Mouse (Mus musculus) CD4-positive helper T cell, adult 2 months (primary cell): Measurements from ENCODE around the gene Prss57.
A peak's percentile ranks its signal among the peaks of the same experiment; 100 is the strongest.

Experiments
- DNase-seq: peaks from one replicate; pipeline ENCODE4 v3.0.0-alpha.2; 2012; ENCODE audit warnings: low read depth, missing footprints, low spot score

The Prss57 gene

DNA sequence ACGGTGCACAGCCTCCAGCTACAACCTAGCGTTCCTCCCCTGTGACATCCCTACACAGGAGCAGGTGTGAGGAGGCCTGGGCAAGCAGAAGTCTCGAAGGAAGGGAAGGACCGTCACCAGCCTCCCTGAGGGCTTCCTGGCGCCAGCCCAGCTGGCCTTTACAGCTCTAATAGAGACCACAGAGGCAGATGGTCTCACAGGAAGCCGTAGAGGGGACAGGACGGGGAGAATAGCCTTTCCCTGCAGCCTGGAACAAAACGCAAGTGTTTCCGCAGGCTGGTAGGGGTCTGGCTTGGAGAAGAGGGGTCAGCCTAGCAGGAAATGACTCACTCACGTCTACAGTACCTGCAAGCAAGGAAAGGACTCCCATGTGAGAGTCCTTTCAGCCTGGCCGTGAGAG, 17.1 kb upstream of the Prss57 start:
- no peak for DNase-seq

DNA sequence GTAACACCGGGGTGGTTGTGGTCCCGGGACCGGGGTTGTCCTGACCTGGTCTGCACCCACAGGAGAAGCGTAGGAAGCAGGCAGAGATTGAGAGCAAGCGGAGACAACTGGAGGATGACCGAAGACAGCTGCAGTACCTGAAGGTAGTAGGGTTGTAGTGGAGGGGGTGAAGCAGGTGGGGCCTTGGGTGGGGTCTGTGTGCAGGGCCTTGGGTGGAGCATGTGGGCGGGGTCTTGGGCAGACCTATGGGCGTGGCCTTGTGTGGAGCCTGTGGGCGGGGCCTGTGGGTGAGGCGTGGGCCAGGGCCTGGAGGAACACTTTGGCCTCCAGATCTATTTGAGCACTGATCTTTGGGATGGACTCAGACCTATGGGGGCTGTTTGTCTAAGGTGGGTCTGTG, 16.2 kb upstream of the Prss57 start:
- DNase-seq: no peak

DNA sequence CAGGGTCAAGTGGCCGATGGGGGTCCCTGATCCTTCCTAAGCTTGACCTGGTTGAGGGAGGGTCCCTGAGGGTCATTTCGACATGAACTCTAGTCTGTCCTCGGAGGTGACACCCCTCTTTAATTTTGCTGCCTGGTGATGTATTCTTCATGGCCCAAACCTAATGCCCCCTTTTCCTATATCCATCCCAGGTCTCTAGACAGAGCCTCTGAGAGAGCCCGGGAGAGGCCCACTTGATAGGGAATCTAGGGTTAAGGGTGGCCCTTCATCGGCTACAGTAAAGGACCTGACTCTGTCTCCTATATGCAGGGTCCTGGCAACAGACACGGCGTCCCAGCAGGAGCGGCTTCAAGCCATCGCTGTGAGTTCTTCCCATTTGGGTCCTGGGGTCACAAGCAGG, 15.6 kb upstream of the Prss57 start:
- DNase-seq: no peak

DNA sequence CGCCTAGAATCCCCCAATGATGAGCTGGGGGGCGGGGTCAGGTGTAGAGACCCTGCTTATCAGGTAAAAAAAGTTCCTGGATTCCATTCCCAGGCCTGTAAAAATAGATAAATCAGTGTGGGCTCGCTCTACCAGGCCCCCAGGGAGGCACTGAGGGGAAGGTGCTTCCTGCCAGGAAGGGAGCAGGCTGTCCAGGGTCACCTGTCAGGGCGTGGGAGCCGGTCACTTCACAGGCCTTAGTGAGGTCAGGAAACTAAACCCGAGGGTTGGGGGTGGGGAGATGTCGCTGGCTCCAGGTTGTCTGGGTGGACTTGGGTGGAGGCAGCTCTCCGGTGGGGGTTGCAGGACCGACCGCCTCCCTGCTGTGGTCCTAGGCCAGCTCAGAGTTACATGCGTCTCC, 14.9 kb upstream of the Prss57 start:
- no peak for DNase-seq

DNA sequence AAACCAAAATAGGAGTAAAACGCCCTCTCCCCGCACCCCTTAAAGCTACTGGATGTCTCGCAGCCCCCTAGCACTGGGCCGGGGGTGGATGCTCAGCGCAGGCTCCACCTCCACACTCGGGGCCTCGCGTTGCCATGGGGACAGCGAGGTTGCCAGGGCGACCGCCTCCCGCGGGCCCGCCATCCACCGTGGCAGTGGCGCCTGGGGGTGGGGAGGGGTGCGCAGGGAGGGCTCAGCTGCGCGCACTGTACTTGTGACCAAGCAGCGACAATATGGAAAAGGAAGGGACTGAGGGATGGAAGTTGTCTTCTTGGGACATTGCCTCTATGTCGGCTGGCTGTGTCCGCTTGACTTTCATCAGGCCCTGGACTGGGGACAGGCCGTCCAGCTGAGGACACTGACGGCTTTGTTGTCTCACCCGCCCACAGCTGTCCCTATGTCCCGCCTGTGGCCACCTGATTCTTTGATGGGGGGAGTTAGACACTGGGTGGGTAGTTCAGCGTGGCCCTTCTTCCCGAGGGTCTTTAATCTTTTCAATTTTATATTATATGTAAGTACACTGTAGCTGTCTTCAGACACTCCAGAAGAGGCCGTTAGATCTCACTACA, 13.1 kb upstream of the Prss57 start:
- no peak for DNase-seq

DNA sequence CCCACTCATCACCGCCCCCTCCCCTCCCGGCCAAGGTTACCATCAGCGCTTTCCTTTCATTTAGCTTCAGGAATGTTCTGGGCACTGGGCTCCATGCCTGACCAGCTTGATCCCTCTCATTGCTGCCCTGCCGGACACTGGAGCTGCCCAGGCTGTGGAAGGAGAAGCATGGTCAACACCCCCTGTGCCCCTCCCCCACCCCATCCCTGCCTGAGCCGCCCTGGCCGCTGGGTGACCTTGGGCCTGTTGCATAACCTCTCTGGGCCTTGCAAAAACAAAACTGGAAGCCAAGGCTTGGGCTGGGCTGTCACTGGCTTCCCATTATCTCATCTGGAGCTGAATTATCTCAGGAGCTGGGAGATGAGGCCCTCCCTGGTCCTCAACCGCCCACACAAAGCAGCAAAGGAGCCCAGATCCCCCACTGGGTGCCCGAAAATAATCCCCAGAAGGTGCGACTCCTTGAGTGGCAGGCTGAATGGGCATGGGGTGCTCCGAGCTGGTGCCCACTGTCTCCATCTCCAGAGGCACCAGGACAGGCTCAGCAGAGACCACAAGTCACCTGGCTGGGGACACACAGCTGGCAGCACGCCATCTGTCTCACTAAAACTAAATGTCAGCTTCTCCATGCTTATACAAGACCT, 11.7 kb upstream of the Prss57 start:
- no peak for DNase-seq

DNA sequence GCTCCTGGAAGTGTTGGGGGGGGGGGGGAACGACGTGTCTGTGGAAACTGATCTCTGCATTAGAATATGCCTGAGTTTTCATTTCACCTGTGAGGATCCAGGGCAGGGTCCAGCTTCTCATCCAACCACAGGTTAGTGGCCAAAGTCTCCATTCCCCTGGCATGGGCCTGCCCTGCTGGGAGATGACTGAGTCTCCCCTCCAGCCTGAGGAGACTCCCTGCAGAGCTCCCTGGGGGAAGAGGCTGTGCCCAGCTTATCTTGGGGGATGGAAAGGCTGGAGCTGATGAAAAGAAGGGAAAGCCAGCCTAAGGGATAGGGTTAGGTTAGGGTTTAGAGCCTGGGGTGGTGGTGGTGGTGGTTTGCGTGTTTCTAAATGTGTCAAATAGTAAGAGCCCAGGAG, 11.1 kb upstream of the Prss57 start:
- DNase-seq: no peak

DNA sequence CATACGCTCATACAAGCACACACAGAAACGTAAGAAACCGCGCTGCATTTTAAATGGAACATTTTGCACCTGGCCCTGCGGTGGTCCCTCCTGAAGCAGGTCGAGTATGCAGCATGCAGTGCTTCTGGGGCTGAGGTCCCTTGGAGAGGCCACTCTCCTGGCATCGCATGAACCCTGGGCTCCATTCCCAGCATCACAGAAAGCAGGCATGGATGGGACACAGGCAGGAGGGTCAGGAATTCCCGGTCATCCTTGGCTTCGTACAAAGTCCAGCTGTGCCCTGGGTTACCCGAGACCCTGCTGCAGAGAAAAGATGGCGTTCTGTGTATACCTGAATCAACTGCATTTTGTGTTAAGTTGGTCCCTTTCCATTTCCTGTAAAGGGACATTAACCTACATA, 9.7 kb upstream of the Prss57 start:
- no peak for DNase-seq

DNA sequence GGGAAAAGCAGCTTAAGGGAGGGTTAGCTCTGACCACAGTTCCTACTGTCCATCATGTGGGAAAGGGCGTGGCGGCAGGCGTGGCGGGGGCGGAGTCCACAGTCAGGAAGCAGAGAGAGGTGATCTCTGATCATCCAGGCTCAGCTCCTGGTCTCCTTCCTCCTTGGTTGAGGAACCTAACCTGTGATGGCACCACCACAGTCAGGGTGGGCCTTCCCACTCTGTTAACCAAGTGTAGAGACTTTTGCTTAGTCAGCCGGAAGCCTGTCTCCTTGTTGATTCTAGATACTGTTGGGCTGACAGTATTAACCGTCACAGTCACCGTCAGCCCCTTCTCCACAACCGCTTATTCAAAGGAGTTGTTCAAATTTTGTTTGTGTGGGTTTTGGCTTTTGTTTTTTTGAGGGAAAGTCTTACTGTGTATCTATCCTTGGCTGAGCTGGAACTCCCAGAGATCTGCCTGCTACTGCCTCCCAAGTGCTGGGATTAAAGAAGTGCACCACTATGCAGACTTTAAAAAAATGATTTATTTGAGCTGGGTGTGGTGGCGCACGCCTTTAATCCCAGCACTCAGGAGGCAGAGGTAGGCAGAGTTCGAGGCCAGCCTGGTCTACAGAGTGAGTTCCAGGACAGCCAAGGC, 7.6 kb upstream of the Prss57 start:
- DNase-seq: no peak

DNA sequence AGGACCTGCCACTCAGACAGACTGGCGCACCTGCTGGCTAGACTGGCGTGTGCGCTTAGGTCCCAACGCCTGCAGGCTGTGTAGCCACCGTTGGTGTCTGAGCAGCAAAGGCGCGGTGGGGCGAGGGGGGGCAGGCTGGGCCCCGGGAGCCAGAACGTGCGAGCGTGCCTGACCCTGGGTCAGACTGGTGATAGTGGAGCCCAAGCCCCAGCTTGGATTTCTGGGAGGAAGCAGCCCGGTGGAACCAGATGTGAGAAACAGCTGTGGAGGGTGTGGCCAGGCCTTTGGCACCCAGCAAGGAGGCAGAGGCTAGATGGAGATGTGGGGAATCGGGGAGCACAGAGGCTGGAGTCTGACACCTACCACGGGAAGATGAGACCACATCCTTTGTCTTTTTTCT, 6.6 kb upstream of the Prss57 start:
- no peak for DNase-seq

DNA sequence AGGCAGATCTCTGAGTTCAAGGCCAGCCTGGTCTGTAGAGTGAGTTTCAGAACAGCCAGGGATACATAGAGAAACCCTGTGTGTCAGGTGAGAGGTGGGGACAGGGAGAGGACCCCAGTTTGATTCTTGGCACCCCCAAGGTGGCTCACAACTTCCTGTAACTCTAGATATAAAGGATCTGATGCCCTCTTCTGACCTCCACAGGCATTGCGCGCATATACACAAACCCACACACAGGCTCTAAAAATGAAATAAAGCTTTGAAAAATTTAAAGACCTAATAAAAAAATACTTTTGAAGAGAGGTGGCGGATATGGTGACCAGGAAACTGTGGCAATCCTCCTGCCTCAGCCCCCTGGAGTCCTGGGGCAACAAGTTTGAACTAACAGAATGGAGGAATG, 5.1 kb upstream of the Prss57 start:
- no peak for DNase-seq

DNA sequence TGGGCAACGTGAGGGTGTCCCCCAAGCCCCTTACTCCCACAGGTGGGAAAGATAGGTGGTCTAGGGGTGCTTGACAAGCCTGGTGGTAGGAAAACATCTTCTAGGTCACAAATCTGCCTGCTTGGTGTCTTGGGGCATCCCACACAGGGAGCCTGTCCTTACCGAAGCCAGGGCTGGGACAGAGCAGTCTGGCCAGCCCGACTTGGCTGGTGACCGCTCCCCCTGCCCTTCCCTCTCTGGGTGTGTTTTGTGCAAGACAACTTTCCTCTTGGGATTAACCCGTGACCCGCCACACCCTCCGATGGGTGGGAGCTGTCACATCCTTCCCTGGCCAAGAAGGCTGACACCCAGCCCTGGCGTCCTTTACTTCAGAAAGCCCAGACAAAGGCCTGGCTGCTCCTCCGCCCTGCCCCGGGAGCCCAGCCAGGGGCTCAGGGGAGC, 3.8 kb upstream of the Prss57 start:
- DNase-seq: no peak

DNA sequence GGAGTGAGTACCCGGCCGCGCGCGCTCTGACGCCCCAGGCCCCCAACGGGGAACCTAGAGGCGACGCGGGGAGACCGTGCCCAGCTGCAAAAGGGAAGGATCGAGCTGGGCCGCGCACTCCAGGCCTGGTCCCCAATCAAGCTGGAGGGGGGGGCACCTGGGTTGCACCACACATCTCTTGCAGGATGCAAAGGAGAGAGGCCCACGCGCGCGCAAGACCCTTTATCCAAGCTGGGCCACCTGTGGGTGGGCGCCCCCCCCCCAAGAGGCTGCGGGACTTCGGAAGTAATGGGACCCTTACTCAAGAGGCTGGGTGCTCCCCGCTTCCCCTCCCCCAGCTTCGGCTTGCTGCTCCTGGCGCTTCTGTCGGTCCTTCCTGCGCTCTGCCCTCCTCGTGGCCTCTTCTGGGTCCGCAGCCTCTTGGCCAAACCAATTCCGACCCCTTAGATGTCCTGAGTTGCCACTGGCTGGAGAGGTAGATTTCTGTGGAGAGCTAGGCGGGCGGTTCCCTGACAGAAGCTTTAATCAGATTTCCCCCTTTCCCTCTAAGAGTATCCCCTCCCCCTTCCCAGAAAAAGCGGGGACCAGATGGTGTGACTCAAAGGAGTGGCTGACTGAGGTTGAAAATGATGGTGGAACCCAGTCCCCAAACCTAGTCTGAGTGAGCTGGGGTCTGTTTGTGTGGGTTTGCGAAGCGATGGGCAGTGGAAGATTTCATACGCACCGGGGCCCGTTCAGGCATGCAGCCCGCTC, 3.2 kb upstream of the Prss57 start:
- no peak for DNase-seq

DNA sequence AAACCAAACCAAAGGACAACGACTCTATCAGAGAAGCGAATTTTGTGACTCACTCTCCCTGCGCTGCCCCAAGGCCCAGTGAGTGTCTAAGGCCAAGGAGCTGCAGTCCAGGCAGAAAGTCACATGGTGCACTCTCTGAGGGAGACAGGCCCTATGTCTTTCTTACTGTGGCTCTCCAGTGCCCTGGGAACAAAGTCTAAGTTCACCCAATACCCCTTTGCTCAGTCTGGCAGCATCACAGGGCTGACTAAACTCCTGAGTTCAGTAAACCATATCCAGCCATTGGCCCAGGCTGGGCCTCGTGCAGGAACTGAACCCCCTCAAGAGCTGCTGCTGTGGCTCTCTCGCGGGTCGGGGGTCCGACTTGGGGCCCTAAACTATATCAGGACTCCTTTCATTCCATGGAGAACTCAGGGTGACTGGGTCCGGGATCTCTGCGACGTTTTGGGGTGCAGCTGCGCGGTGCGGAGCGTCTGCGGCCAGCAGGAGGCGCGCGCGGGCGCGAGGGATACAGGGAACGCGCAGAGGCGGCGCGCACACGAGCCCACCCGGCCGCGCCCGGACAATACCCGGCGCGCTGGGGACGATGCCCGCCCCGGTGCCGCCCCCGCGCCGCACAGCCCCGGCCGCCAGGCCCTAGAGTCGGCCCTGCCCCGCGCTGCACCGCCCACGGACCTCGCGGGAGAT, 2.4 kb upstream of the Prss57 start, which contains the start of gene Palm:
Palm (plus strand) TSS at position 522 of the 687 bp plus-strand sequence.
- DNase-seq: peak; percentile 78

DNA sequence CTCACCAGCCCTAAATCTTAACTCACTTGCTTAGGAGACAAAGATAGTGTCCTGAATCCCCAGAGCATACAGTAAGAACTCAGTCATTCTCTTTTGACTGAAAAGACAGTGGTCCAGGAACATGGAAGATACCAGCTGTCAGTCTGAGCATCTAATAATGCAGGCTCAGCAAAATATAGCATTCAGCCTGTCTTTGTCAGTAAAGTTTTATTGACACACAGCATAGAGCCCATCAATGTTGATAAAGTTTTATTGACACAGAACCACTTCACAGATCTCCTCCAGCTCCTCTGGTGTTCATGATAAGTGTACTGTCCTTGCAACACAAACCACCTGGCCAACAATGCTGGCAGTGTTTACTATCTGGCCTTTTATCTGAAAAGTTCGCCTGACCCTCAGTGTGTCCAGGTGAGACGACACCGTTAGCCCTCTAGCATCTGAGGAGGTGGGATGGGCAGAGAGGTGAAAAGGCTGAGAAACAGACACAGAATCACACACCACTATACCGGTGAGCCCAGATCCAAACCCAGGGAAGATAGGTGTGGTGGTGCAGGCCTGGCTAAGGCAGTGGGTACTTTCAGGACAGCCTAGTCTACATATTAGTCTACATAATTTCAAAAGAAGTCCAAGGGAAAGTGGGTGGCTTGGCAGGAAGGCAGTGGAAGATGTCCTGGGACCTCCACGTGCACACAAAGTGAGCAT, 1.7 kb upstream of the Prss57 start:
- DNase-seq: no peak

DNA sequence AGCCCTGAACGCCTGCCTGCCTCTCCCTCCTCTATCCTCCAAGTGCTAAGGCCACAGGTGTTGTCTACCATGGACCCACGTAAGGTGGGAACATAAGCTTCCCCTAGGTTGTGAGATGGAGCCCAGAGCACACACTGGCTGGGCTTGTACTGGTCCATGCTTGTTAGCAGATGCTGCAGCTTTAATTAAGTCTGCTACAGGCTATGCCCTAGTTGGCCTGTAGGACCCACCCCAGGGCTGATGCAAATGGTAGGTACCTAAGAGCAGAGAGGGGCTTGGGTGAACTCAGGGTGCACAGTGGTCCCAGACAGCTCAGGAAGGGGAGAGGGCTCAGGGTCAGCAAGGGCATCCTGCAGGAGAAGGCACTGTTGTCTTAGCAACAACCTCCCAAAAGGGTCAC, 1.2 kb downstream of the Prss57 start:
- no peak for DNase-seq

DNA sequence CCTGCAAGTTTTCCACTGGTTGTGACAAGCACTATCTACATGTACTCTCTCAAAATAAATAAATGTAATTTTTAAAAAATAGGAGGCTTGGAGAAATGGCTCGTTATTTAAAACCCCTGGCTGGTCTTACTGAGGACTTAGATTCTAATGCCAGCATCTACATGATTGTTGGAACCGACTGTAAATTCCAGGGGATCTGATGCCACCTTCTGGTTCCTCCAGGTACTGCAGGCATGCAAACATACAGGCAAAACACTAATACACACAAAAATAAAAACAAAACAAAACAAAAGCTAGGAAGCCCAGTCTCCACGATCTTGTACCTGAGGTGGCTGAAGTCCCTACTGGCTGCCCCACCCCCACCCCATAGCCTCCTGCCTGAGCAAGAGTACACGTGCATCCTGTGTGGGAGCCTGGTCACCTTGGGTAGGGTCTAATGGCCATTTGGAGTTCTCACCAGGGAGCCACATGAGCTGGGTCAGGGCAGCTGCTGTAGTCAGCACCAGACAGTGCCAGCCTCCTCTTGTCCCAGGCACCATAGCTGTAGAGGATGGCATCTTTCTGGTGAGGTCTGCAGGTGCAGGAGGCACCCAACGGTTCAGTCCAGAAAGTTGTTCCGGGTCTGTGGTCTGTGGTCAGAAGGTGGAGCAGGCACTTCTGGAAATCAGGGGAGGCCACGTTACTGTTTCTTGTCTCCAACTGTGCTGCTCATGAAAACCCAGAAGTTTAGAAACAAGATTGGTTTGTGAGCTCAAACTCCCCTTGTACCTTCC, 2.2 kb downstream of the Prss57 start:
- peak; percentile 79 for DNase-seq

DNA sequence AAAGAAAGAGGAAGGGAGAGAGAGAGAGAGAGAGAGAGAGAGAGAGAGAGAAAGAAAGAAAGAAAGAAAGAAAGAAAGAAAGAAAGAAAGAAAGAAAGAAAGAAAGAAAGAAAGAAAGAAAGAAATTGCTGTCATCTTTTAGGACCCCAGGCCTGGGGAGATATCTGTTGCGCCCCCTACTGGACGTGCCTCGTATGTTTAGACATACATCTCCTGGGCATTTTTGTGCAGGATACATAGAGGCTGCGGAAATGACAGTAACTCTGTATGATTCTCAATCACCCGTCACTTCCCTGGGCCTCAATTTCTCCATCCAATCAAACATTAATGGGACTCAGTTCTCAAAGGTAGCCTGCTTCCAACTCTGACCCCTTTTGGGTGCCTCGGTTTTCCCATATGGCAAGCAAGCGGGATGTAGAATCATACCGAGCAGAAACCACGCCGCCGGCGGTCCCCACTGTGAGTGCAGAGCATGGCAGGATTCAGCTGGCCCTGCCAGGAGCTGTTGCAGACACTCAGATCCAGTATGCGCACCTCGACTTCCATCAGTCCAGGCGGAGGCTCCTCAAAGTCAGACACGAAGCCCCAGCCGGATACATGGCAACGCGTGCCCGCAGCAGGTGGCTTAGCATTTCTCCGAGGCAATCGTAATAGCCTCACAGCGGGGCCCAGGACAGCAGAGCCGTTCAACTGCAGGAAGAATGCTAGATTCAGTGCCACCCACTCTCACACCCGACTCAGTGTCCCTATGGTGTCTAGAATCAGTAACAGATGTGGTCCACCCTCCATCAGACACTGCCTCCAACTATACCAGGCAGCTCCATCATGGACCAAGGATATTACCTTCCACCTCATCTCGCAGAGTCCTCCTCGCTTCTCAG, 6.6 kb downstream of the Prss57 start:
- peak; percentile 53 for DNase-seq

DNA sequence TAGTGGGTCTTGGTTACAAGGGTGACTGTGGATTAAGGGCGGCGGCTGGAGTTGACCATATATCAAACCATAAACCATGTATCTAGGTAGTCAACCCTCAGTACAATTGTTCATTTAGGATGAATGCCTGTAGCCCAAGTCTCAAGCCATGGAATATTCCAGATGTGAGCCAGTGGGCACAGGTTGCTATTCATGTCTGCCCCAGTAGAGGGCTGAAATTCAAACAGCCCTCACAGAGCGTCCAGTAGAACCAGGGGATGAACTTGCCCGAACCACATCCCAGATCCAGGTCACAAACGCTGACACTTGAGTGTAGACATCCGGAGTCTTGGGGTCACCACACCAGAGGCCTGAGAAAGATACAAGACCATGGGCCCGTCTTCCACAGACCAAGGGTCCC, 7.7 kb downstream of the Prss57 start:
- no peak for DNase-seq

DNA sequence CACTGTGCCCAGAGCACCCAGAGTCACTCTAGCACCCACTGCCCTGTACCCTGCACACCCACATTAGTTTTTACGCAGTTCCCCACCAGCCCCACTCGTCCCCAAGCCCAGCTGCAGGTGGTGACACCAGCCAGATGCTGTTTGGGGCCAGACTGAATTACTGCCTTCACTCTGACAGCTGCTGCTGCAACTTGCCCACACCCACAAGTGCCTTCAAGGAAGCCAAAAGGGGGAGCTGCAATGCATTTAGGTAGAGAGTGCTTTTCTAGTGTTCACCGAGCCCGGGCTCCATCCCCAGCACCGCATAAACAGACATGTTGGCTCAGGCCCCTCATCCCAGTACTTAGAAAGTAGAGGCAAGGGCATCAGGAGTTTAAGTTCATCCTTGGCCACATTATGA, 8.8 kb downstream of the Prss57 start:
- DNase-seq: no peak
